Mouse (Mus musculus): ENCODE measurements around the gene Zdhhc14.

- TF ChIP-seq CTCF (conservative IDR thresholded peaks at IDR 0.05; ENCODE audit: low read length): no peak
- no peak for TF ChIP-seq NANOG (IDR thresholded peaks at IDR 0.05; ENCODE audit: borderline replicate concordance, low read length)
- no peak for TF ChIP-seq POU5F1 (IDR thresholded peaks at IDR 0.05; ENCODE audit: borderline replicate concordance, low read length)
Observed at GRCm38 (mm10) chr17:5614771-5615318, 122.5 kb downstream of the Zdhhc14 start.

Data from E14TG2a.4 (cell line).